Mouse (Mus musculus): ENCODE measurements around the gene Ttpal.
"Not testable (repeated sequence)": the region's sequence is repeated elsewhere in the genome, so short reads cannot be mapped to it uniquely, and the experiment has no call there.

The Ttpal gene

DNA sequence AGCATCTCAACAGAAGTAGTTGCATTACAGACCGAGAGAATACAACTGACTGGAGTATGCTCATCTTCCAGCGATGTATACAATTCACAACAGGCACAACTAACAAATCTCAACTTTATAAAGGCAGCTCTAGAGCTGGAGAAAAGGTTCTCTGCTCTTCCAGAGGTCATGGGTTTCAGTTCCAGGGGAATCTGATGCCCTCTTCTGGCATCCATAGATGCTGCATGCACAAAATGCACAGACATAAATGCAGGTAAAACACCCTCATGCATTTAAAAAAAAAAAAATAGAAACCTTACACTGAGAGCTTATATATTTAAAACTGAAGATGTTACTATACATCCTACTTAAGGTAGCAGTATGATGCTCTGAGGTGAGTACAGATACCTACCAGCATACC lies 29.6 kb downstream of the Ttpal start:
- DNase-seq, result no peak

DNA sequence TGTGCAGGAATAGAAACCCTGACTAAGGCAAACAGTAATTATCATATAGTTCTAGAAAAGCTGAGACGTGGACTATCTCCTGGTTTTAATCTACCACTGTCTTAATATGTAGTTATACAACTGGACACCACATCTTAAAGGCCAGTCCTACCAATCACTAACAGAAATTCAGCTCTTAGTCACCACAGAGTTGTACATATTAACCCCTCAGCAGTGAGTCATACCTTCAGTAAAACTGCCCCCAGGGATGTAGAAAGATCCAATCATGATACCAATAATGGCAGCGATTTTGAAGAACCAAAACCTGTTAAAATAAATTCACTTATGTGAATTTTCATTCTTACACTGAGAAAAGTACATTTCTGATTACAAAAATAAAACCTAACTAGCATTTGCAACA lies 32.1 kb downstream of the Ttpal start:
- DNase-seq, result no peak

DNA sequence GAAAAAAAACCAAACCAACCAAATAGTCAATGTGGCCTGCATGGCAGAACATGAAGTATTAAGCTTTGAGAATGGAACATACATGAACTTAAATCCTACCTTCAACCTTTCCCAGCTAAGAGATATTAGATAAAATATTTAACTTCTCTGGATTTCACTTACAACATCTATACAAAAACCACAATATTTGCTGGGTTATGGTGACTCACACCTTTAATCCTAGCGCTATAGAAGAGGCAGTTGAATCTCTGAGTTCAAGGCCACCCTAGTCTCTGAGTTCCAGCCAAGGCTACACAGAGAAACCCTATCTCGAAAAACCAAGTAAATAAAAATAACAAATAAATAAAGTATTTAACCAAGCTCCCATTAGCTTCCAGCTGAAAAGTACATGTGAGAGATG lies 33.9 kb downstream of the Ttpal start:
- DNase-seq, result no peak

DNA sequence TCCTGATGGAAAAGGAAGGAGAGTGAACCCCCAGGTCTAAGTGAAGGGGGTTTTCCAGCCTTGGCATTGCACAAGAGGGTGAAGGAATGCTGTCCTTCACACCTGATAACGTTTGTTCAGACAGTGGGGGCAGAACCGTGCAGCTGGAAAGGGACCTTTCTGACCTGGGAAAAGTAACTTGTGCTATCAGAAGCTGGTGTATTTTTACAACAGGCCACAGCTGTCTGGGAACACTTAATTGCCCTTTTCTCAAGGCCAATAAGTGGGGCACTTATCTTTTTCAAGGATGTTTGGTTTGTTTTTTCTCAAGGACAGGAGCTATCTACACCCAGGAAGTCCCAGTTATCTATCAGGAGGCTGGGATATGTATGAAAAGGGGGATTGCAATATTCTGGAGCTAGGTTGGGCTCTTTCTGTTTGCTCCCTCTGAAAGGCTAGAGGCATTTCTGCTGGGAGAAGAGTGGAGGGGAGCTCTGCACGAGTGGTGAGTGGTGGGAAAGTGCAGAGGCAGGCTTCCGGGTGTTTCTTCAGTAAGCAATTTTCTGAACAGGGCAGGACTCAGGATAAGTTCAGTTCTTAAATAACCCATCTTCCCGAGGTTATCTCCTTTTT lies 35.6 kb downstream of the Ttpal start:
- DNase-seq, result no peak

DNA sequence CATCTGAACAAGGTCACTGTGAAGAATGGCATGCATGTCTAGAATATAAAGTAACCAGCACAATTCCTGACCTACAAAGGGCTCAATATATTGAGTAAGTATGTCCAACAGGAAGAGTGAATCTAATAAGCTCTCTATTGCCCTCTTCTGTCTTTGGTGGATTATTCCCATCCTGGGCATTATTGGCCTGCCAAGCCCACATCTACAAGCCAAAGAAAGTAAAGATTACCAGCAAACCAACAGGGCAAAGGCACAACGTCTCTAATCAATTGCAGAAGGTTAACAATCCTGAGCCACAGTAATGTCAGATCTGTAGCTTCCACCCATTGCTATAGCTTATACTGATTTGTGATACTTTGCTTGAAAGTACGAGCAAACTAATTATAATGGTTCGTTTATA lies 38.4 kb downstream of the Ttpal start:
- DNase-seq, result no peak

DNA sequence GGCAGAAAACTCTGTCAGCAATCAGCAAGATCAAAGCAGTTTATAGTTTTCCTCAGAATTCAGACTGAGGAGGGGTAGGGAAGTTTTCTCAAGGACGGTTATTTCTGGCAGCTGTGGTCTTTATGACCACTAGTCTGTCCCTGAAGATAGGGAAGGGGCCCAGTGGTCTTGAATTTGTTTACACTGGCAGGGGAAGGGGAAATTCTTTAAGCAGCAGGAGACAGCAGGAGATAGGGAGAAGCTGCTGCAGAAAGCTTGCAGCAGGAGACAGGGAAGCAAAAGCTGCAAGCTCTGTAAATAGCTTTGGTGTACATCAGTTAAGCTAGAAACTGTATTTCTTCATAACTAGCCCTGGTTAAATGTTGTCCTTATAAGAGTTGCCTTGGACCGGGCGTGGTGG lies 39.6 kb downstream of the Ttpal start:
- DNase-seq, result no peak

DNA sequence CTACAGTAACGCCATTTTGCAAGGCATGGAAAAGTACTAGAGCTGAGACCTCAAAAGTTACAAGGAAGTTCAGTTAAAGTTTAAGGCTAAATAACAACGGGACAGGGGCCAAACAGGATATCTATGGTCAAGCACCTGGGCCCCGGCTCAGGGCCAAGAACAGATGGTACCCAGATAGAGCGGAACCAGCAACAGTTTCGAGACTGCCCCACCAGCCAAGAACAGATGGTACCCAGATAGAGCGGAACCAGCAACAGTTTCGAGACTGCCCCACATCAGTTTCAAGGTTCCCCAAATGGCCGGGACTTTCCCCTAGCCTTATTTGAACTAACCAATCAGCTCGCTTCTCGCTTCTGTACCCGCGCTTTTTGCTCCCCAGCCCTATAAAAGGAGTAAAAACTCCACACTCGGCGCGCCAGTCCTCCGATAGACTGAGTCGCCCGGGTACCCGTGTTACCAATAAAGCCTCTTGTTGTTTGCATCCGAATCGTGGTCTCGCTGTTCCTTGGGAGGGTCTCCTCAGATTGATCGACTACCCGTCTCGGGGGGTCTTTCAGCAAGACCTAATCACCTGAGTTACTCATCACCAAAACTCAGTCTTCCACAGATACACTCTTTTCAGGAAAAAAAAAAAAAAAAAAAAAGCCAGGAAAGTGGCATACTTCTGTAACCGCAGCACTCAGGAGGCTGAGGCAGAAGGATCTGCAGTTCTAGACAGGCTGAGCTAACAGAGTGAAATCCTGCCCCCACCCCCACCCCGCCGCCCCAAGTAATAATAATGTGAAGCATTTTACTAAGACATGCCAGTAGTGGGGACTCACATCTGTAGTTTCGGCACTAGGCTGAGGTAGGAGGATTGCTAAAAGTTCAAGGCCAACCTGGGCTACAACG lies 40.8 kb downstream of the Ttpal start:
- peak; percentile 75 to 83 for DNase-seq

DNA sequence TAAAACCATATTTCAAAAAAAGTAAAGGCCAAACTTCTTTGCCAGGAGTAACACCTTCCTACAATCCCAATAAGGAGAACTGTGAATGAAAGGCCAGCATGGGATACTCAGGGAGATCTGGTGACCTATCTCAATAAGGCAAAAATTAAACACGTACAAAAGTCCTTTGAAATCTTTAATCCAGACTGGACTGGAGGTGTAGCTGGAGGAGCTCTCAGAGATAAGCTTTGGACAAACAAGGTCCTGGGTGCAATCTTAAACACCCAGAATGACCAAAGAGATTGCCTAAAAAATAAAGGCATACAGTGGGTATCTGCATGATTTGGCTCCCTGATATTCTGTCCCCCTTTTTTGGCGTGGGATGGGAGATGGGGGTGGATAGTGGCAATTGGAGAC lies 41.5 kb downstream of the Ttpal start:
- no peak for DNase-seq

DNA sequence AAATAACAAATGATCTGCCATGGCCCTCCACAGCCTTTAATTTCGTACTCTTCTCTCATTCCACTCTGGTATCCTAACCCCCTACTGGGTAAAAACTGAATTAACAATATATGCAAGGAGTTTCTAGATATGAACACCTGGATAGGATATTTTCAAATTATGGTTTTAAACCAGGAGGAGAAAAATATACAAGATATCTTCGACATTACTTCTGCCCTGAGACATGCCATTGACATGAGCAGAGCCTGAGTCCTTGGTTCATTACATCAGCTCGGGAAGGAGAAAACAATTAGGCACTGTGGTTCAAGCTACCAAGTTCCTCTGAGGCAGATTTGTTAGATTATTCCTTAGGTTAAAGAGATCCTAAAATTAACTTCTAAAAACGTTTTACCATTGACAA lies 41.9 kb downstream of the Ttpal start:
- DNase-seq, result no peak

DNA sequence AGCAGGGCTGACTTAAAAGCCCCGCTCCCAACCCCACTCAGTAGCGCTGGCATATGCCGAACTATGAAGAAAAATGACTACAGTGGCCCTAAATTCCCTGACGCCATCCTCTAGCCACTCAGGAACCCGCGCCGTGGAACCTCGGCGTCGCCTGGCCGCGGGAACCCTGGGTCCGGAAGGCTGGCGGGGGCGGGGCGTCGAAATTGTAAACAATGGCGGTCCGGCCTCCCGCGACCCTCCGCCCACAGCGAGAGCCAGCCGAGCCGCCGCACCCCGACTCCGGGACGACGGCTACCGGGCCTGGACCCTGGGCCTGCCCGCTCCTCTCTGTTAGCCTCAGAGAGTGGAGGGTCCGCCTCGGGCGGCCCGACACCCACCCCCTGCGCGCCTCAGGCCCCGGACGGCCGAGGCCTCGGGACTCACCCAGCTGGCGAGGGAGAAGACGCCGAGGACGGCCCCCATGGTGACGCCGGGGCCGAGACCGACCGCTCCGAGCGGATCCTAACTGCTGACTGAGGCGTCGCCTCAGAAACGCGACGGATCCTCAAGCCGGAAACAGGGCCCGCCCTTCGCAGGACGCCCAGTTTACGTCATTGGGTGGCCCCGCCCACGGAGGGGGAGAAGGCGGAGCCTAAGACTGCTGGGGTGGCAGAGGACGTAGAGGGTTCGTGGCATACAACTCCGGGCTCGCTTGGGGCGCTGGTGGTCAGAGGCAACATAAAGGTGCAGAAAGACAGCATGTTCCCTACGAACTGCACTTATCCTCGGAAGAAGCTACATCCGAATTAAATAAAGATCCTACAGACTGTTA lies 42.7 kb downstream of the Ttpal start, which contains the start of gene Serinc3:
Gene Serinc3 (minus strand): TSS at position 557 of the 811 bp plus-strand sequence.
- peak; percentile 98 to 99 for DNase-seq

DNA sequence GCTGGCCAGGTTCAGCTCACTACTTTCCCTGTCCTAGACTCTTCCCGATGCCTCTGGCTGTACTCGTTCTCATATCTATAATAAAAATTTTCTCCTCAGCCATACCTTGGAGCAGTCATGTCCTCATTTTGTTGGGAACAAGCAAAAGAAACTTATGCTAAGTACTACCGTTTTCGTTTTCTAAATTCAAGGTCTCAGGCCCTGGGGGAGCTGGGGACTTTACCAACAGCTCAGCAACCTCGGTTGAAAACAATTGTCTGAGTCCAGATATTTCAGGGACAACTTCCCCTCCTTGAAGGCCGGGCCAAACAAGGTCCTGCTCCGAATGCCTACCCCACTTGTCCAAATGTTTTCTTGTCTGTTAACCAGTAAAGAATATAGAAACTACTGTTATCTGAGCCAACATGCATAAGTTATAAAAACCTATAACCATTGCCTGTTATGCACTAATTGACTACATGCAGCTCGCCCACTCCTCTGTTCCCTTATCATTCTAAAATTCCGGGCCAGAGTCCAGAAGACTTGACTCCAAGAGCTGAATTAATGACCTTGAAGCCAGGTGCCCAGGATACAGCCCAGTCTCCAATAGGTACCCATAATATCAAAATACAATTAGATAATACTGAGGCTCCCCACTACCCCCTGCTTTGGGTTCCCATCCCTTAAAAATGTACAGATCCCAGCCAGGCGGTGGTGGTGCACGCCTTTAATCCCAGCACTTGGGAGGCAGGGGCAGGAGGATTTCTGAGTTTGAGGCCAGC lies 43.8 kb downstream of the Ttpal start:
- no peak for DNase-seq

DNA sequence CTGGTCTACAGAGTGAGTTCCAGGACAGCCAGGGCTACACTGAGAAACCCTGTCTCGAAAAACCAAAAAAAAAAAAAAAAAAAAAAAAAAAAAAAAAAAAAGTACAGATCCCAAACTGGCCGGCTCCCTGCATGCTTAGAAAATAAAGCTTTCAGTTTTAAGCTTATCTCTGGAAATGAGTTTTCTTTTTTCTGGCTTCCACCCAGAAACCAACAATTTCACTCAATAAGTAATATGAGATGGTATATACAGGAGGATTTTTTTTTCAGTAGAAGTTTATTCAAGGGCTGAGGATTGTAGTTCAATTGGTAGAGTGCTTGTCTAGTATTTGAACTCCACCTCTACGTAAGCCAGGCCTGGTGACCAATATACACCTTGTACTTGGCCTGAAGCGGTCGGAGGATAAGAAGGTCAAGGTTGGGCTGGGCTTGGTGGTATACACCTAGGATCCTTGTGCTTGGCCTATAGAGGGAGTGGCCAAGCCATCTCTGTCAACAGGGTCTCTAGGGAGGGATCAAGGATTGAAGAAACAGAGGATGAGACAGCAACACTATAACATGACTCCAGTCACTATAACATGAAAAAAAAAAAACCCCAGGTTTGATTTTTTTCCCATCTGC lies 44.5 kb downstream of the Ttpal start:
- DNase-seq, result no peak

DNA sequence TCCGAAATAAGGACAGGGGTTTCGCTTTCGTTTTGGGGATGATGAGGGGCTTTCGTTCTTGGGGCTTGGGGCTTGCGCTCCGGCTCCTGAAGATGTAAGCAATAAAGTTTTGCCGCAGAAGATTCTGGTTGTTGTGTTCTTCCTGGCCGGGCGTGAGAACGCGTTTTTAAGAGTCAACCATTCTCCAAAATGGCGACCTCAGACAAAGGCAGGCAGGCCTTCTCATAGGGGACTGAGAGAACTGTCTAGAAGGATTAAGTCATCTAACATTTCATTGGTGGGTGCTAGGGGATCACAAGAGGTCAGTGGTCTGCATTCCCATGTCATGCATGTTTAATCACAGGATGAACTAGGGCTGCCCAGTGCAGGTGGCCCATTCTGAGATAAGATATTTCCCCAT lies 53.6 kb downstream of the Ttpal start:
- not testable (repeated sequence) for DNase-seq

DNA sequence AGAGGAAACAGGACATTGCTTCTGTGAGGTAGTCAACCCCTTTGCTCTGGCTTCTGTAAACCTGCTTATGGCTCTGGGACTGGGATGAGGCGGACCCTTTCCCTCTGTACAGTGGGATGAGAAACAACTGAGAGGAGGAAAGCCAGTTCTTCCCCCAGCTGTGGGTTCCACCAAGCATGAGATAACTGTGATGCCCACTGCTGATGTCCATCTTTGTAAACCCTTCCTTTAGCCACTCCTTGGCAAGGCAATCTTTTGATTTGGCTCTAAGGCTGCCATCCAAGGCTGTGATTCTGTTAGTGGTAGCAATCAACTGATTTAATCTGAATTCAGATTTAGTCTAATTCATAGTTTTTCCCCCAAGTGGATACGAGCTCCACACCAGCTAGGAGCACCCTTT lies 55.4 kb downstream of the Ttpal start:
- DNase-seq, result no peak

DNA sequence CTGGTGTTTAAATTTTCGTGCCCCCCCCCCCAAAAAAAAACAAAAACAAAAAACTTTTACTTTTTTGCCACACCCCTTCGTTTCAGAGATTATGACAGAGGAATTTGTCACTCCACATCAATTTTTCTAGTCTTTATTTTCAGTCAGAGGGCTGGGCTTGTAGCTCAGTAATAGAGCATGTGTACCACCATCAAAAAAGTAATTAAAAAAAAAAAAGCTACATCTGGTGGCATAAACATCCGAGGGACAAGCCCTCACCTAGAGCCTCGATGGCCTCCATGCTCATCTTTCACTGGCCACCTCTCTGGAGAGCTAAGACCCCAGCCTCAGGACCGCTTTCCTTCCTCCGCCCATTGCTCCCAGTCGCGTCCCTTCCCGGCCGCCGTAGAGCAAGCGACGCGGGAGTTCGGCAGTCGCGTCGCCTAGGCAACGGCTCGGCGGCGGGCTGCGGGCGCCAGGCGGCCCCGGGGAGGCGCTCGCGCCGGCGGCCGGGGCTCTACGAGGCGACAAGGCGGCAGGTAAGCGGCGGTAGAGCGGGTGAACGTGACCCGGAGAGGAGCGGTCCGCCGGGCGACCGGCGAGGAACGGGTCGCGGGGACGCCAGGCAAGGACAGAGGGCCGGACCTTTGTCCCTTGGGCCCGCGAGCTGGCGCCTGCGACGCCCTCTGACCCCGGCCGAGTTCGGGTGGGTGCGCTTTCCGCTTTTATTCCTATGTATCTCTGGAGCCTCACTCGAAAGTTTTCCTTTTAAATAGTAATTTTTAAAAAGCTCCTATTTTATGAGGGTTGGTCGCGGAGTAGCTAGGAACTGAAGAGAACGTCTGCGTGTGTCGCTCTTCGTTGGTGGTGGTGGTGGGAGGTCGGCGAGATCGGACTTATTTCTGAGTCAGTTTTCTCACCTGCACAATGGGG lies 56.1 kb downstream of the Ttpal start, which contains the start of gene Pkig:
Gene Pkig (plus strand): TSS at position 412 of the 912 bp plus-strand sequence.
- DNase-seq, result peak; percentile 73 to 79

DNA sequence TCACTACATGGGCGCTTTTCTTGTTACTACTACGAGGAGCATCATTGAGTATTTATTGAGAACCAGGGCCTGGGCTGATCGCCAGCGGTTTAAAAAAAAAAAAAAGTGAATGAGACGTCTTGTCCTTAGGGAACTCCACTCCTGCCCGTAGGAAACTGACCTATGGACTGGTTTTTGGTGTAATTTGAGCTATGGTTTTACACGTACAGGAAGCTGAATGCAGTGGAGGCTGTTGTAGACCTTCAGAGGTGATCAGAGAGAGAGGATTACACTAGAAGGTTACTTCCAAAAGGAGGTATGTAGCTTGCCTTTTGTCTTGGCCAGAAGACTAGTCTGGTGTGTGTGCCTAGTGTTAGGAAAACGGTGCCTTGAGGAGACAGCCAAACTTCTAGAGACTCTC lies 56.8 kb downstream of the Ttpal start:
- peak in 1 of 2 experiments; percentile 50 for DNase-seq

DNA sequence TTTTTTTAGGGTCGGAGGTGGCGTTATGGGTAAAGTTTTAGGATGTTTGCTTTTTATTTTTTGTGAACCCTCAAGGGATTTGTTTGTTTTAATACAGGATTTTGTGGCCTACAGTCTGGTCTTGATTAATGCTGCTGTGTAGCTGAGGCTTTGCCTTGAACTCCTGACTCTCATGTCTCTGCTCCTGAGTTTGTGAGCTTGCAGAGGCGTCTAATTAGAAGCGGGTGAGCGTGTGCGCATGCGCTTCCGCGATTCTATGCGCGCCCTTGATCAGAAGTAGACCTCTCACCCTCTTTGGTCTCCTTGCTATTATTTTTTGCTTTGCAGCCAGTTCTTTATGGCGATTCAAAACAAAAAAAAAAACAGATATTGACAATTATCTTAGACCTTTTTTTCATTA lies 57.3 kb downstream of the Ttpal start:
- DNase-seq, result no peak

DNA sequence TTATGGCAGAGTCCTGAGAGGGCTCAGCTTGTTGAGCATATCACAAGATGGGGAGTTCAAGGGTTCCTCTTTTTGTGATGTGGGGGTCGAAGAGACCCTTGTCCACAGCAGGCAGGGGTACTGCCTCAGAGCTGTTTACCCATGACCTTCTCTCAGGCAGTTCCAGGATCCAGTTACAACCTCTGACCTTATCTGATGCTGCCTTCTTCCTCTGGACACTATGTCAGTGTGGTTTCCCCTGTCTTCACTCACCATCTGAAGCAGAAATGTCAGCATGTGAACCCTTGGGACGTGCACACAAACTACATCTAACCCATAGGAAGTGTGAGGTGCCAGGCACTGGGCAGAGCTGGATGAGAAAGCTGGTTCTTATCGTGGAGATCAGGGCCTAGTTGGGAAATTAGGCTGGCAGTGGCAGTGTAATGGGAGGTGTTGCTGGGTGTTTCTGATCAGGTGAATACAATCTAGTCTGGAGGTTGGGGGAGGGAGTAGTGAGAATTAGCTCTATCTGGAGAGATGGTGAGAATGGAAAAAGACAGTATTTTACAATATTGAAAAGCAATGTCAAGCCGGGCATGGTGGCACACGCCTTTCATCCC lies 58.1 kb downstream of the Ttpal start:
- no peak for DNase-seq

DNA sequence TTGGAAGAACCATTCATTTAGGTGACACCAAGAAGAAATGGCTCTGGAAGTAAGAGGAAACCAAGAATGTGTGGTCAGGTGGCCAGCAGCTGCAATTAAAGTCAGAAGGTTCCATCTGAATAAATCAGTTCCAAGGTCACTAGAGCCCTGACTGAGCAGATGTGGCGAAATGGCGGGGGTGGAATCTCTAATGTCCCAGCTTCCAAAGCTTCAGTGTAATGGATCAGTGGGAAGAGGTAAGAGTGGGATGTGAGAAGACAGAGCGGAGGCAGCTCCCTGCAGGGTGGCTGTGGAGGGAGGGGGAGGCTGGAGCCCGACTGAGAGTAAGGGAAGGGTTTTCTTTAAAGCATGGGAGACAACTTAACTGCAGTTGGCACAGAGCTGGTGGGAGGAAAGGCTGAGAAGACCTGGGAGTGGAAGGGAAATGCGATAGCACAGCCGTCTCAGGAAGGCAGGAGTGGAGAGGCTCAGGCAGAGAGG lies 59.3 kb downstream of the Ttpal start:
- peak in 1 of 2 experiments; percentile 53 for DNase-seq

DNA sequence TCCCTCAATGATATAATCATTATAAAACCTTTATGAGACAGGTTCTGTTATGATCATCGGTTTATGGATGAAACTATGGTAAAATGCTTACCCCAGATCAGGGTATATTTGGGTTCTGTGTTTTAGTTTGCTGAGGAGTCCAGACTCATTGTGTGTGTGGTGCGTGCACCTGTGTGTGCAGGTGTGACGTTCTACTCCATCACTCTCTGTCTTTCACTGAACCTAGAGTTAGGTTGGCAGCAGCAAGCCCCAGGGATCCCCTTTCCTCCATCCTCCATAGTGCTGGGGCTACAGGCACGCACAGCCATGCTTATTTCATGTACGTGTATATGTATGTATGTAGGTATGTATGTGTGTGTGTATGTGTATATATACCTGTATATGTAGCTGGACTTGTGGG lies 60.0 kb downstream of the Ttpal start:
- DNase-seq, result no peak

Measured in kidney, adult 8-10 months (tissue).